Mouse (Mus musculus): ENCODE data around the gene Rab3a.

The Rab3a gene

DNA sequence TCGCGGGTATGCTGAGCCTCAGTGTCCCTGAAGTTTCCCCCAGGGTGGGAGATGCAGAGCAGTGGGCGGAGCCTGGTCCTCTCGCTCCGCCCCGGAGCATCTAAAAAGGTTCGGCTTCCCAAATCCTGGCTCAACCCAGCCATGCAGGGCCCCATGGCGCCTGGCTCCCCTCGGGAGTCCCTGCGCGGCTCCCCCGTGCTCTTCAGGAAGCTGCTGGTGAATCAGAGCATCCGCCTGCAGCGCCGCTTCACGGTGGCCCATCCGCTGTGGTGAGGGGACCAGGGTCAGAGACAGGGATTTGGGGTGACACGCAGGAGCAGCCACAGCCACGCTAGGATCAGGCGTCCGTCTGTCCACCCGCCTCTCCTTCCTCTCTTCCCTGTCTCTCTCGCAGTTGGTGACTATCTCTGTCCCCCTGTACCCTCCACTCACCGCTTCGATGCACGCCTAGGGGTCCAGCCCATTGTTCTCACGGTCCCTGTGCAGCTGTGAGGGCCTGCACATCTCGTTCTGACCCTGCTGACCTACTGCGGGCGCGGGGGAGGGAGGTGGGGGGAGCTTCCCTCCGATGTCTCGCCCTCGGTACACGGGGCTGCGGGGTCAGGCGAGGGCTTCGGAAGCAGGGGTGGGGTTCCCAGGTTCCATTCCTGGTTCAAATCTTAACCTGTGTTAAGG lies 11.4 kb upstream of the Rab3a start:
- no peak for DNase-seq

DNA sequence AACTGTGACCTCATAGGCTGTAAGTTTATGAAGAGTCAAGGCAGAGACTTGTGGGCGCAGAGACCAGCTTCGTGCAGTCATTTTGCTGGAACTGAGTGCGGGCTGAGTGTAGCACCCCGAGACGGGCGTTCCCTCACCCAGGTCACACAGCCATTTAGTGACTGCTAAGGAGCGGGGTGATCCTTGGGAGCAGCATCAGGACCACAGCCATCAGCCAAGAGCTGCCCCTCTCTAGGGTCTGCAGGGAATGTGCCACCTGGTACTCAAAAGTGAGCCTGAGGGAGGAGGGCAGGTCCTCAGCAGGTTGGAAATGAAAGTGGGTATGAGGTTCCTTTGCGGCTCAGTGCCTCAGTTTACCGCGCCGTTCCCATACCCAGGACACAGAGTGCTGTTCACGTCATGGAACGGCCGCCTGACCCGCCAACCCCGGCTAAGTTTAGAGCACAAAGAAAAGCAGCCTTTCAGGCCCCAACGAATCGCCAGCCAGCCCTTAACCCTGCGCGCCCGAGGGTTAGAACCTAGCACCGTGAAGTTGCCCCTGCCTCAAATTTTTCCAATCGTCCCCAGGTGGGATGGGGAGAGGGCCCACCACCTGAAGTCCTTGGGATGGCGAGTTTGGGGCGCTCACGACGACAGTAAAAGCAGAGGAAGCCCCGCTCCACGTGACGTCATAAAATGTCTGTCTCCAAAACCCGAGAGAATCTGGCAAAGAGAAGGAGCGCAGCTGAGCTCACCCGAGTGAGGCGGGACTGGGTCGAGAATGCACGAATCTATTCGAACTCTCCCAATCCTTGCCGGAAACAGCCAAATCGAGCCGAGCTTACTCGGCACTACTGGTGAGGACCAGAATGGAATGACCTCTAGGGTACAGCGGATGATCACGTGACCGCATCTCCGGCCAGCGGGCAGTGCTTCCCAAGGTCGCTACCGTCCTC lies 10.6 kb upstream of the Rab3a start:
- DNase-seq, result no peak

DNA sequence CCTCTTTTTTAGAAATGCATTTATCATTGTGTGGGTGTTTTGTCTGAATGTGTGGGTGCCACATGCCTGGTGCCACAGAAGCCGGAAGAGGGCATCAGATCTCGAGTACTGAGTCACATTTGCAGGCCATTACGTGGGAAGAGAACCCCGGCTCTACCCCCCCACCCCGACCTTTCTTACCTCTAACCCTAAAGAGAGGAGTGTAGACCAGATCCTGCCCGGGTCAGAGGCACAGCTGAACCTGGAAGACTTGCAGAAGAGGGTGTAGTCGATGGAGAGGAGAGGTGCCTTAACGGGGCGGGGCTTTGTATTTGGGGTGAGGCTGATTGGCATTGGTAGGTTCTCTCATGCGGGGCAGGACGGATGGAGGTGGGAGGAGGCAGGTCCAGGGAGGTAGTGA lies 9.7 kb upstream of the Rab3a start:
- DNase-seq, result no peak

DNA sequence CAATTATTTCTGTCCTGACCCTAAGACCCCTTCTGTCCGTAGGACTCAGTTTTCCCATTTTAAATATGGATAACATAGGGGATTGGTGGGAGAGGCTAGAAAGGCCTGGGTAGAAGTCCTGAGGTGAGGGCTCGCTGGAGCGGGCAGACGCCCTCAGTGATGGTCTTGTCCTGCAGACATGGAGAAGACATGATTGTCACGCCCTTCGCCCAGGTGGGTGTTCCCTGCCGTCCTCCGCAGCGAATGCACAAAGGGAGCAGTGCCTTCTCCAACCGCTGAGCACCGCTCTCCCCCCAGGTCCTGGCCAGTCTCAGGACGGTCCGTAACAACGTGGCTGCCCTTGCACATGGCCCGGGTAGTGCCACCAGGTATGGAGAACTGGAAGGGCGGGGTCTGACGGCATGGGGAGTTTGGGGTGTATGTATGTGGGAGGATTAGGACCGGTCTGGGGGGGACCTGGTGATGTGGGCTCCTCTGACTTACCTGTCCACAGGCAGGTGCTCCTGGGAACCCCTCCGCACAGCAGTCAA lies 8.7 kb upstream of the Rab3a start:
- DNase-seq, result no peak

DNA sequence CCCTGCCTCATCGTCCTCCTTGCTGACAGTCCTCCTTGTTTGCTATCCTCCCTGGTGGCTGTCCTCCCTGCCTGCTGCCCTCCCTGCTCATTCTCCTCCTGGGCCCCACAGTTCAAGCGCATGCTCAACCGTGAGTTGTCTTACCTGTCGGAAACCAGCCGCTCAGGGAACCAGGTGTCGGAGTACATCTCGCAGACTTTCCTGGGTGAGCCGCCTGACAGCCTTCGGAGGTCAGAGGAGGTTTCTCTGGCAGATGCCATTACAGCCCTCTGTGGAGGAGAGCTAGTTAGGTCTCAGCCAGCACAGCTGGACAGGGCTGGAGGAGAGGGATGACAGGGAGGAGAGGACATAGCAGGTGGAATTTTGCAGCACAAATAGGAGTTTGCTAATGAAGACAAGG lies 7.8 kb upstream of the Rab3a start:
- no peak for DNase-seq

DNA sequence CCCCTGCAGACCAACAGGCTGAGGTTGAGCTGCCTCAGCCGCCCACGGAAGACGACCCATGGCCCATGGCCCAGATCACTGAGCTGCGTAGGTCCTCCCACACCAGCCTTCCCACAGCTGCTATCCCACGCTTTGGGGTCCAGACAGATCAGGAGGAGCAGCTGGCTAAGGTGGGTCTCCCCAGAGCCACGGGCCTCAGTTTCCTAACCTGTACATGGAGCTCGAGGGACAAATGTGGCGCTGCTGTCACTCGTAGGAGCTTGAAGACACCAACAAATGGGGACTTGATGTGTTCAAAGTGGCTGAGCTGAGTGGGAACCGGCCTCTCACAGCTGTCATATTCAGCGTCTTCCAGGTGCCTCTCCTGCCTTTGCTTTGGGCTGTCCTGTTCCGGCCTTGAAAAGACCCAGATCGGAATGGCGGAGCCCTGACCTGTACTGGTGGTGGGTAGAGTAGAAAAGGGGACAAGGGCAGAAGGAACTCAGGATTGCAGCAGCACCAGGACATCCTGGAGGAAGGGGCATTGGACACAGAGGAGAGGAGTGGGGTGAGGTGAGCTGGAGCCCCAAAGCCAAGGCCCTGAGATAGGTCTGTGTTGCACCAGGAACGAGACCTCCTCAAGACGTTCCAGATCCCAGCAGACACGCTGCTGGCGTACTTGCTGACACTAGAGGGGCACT lies 7.1 kb upstream of the Rab3a start:
- DNase-seq, result no peak

DNA sequence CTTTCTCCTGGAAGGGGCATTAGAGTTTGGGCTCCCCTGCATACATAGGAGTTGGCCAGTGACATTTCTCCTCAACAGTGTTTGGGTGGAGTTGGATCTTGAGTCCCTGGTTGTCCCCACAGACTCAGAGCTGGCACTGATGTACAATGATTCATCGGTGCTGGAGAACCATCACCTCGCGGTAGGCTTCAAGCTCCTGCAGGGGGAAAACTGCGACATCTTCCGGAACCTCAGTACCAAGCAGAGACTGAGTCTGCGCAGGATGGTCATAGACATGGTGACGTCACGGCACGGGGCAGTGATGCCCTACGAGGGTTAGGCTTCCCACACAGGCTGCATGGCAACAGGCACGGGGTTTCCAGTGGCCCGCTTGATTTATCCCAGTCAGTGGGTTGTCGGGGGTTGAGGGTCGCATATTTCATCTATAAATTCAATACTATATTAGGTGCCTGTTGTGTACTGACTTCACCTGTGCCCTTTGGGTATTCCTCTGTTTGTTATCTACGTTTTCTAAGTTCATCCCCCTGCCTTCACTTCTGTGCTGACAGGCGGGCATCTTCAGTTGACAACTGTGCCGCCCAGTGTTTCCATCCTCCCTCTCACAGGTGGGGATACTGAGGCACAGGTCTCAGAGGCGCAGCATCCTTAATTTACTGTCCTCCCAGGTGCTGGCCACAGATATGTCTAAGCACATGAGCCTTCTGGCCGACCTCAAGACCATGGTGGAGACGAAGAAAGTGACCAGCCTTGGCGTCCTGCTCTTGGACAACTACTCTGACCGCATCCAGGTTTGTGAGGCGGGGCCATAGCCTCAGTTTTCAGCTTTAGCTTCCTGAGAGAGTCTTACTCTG lies 6.0 kb upstream of the Rab3a start:
- no peak for DNase-seq

DNA sequence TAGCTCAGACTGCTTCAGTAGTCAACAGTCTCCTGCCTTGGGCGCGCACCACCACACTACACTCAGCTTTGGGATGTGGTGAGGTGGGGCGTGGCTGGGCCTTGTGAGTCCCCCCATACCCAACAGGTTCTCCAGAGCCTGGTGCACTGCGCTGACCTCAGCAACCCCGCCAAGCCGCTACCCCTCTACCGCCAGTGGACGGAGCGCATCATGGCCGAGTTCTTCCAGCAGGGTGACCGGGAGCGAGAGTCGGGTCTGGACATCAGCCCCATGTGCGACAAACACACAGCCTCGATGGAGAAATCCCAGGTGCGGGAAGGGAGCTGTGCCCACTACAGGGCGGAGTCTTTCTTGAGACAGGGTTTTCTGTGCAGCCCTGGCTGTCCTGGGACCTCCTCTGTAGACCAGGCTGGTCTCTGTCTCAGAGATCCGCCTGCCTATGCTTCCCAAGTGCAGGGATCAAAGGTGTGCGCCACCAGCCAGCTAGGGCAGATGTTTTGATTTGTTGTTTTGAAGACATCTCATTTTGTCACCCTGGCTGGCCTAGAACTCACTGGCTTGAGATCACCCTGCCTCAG lies 5.3 kb upstream of the Rab3a start:
- no peak for DNase-seq

DNA sequence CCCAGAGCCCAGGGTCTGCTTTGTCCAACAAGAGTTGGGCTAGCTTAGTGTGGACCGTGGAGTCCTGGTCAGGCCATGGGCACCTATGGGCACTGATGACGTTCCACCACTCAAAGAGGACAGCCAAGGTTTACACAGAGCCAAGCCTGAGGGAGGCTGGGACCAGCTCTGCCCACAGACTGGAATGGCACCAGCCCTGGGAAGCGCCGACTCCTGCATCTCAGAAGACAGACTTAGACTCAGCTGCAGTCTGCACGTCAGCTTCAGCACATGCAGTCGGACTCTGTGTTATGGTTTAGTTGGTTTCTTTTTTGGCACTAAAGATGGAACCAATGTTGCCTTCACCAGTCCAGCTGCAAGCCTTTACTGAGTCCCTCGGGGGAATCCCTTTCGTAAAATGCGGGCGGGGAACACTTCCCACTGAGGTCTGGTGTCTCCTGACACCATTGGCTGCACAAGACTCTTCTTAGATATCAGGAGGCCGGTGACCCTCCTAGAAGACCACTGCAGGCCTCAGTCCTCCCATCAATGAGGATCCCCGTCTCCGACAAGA lies 4.3 kb upstream of the Rab3a start:
- DNase-seq, result no peak

DNA sequence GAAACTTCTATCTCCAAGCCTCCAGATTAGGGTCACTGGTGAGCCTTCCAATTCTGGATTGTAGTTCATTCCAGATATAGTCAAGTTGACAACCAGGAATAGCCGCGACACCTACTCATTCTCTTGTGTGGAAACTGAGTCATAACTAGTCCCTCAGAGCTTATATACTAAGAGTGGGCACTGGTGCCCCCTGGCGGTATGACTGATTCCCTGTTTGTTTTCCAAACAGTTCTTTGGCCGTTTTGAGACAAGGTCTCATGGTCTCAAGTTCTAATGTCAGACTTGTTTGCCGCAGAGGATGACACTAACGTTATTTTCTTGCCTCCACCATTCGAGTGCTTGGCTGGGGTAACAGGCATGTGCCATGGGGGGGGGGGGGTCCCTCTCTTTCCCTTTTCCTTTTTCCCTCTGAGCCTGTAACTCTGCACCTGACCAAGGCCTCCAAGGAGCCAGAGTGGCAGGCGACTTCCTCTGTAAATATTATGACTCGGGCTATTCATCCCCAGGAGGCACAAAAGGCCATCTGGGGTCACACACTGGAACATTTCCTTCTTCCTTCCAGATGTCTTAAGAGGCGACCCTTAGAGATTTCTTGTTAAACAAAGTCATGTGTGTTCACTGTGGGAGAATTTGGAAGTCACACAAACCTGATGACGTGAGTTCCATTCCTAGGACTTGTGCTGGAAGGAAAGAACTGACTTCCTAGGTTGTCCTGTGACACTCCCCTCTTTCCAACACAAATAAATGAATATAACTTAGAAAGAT lies 2.3 kb upstream of the Rab3a start:
- peak; percentile 58 for DNase-seq

DNA sequence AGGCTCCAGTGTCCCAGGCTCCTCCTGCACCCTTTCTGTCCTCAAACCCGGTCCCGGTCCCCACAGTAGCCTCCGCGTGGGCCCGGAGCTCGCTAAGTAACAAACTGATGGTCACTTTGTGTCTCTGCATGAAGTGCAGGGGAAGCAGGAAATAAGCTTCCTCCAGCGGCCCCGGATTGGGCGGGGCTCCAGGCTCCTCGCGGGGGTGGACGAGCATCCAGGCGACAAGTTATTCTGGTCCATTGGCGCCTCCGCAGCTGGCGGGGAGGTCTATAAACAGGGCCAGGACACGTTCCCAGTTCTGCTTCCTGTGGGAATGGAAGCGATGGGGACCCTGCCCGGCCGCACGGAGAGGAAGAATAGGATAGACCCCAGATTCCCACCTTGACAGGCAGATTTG lies 1.3 kb upstream of the Rab3a start:
- peak; percentile 87 for DNase-seq

DNA sequence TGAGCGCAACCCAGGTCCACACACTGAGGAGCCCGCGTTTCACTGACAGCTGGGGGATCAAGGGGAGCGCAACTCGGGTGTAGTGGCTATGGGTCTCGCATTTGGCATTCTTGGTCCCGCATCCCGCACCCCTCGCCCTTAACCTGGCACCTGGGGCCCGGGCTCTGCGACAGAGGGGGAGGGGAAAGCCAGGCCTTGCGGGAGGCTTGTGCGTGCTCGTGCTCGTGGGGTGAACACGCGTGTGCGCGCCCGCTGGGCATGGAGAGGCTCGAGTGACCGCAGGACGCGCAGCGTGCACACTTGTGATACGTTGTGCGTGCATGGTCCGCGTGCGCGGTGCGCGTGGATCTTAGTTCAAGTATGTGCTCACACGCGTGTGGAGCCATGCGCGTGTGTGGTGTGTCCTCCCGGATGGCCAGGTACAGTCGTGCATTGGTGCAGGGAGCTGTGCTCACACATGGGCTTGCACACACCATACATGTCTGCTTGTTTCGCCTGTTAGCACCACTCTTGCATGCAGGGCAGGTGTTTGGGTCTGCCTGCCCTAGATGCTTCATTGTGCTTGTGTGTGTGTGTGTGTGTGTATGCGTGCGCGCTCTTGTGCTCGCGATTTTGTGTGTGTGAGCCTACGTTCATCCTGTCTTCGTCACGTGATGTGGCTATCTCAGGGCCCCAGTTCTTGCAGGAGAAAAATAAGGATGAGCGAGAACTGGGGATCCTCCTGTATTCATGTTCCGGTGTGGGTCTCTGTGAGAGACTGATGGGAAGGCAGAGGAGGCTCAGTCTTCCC lies 587 bp downstream of the Rab3a start:
- DNase-seq, result peak; percentile 81

DNA sequence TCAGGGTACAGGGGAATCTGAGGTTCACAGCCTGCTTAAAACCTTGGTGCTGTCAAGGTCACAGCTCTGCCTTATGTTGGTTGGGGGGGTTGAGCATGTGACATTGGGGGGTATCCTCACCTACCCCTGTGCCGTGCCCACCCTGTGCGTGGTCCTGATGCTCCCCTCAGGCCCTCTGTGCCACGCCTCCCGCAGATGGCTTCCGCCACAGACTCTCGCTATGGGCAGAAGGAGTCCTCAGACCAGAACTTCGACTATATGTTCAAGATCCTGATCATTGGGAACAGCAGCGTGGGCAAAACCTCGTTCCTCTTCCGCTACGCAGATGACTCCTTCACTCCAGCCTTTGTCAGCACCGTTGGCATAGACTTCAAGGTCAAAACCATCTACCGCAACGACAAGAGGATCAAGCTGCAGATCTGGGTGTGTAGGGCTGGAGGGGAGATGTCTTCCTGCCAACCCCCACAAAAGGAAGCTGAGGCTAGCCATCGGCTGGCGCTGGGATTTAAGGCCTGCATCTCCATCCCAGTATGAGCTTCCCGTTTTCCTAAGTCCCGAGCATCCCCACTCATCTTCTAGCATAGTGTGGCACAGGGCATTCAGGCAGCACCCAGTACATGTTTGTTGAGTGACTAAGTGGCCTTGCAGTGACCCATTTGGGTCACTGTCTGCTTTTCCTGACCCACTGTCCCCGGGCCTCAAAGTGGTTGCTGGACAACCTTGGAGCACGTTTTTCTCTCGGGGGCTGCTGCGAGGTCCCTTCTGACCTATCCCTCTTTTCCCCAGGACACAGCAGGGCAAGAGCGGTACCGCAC lies 1.4 kb downstream of the Rab3a start:
- peak; percentile 4 for DNase-seq

DNA sequence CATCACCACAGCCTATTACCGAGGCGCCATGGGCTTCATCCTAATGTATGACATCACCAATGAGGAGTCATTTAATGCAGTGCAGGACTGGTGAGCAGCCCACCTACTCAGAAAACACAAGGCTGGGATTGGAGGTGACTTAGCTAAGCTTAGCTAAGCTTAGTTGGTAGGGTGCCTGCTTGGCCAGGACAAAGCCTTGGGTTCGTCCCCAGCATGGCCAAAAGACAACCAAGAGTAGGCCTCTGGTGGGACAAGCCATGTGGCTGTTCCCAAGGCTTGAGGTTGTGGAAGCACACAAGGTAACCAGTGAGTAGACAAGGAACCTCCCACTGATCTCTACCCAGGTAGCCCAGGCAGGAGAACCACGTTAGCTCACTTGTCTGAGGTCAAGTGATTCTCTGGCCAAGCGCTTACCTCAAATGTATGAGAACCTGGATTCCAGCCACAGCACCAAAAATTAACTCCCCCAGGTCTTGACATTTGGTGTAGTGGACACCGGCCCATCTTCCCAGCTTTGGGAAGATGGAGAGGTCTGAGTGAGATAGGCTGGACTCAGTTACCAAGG lies 2.1 kb downstream of the Rab3a start:
- no peak for DNase-seq

DNA sequence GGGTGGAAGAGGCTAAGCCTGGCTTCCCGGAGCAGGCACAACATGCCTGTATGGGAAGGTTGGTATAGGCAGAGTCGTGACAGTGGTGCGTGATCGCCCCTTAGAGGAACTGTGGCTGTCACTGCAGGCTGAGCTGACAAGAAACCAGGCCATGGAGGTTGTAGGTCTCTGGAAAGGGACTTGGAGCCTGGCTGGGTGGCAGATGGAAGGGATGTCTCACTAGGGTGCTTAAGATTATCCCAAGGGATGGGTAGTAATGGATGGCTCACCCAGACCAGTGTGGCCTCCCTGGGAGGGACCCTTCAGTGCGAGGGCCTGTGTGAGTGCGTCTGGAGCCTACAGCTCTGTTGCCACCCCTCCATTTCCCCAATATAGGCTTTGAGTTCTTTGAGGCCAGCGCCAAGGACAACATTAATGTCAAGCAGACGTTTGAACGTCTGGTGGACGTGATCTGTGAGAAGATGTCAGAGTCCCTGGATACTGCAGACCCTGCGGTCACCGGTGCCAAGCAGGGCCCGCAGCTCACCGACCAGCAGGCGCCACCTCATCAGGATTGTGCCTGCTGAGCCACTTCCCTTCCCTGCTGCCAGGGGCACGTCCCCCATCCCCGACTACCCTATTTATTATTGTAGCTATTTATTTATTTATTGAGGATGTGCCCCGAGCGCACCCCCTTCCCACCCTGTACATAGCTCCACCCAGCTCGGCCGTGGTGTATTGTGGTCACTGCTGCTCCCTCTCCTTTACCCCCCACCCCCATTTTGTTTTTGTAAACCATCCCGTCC lies 3.2 kb downstream of the Rab3a start:
- DNase-seq, result no peak

DNA sequence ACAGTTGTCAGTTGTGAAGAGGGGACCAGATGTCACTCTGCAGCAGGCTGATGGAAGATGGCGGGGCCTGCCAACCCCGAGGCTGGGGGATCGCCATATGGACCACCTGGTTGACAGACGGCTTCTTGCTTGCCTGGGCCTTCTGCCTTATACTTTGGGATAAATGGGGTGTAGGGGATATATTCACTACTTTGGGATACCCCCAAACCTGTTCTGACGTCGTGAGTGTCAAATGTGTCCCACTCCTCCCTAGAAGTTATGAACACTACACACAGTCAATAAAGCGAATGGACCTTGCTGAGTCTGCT lies 3.8 kb downstream of the Rab3a start:
- DNase-seq, result no peak

DNA sequence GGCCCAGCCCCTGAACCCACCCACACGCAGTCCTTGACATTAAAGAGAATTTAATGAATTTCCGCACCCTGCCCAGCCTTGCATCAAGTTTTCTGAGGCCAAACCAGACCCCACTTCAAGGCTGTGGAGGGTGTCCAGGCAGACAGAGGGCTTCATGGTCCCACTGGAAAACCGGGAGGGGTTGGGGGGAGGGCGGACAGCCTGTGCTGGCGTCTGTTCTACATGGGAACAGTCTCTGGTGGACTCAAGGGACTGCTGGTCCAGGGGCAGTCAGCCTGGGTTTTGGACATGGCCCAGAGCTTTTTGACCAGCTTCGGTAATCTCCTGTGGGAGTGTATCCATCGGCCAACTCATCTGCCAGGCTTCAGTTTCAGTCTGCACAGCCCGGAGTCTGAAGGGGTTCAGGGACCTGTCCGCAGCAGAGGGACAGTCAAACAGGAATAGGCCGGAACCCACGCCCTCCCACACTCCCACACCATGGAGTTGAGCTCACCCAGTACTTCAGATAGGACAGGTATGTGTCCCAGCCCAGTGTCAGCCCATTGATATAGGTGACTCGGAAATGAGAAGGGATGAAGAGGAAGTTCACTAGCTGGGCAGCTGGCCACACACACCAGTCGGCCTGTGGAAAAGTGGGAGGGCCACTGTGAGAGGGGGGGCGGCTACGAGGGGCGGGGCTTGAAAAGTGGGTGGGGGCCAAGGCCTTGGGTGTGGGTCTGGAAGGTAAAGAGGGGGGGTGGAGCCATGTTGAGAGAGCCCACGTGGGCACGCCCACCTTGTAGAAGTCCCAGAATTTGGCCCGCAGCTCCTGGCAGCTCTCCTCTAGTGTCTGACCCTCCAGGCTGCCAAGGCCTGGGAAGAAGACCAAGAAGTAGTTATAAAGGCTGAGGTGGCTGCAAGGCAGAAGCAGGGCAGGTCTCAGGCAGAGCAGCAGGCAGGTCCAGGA lies 4.4 kb downstream of the Rab3a start:
- no peak for DNase-seq

Measured in right cerebral cortex, postnatal 25 days (tissue).